Comparison of ENCODE assay signal across 12 mouse cellular contexts in the genomic region with DNA sequence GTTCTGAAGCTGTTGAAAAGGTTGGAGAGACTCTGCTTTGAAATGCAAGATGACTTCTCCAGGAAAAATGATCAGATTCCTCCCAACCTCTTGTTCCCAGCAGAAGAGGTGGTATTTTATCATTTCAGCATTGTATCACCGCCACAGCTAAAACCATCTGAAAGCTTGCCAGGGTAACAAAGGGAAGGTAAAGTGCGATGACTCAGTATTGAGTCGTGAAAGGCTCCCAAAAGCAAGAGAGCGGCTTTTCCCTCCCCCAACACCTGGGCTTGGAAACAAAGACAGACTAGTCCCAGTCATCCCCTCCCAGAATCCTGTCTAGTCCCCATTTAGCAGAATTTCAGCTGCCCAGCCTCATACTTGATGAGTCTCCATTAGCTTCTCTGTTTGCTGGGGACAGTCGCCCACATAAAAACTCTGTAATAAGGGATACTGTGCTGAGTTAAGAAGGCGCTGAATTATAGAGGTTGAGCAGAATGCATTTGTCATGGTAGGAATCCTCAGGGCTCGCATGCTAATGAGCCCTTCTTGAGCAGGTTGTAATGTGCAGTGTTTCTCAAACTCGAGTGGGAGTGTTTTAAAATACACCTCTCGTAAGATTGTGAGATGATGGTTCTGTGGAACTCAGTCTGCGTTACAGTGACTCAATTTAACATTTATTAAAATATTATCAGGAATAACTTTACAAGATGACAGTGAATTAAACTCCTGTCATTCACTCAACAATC.
A peak's percentile ranks its signal among the peaks of the same experiment; 100 is the strongest.
DNase-seq lines count a peak whose midpoint lies in the region; ATAC-seq and TF ChIP-seq lines count a peak whose summit lies in the region.
"Had no signal": no experiment of that assay in that cellular context is flagged by ENCODE, and none has a peak within 500 bp of the region (broad histone marks: within the 10 kb centered on the region; RNA-seq: fewer than 3 reads in every experiment).

No protein-coding gene starts in this region.

- H3K27ac ChIP-seq in intestine, embryonic 14.5 days (ENCODE audit: low read depth): no peak overlapping the region
- H3K27ac ChIP-seq in intestine, embryonic 15.5 days: no peak overlapping the region
- no peak overlapping the region for H3K27ac ChIP-seq in neural tube, embryonic 12.5 days
- H3K27ac ChIP-seq in embryonic facial prominence, embryonic 10.5 days (replicated peaks): 0 out of 2 replicates have a peak overlapping the region, but pooled peaks have one; percentile 41
- H3K27ac ChIP-seq in limb, embryonic 14.5 days (replicated peaks; ENCODE audit: low read depth, low read length): no peak overlapping the region
- H3K27ac ChIP-seq: liver, embryonic 13.5 days had no signal

- no peak overlapping the region for H3K4me3 ChIP-seq in intestine, embryonic 14.5 days (ENCODE audit: low read depth, low read length)
- no peak overlapping the region for H3K4me3 ChIP-seq in intestine, embryonic 15.5 days (replicated peaks)
- H3K4me3 ChIP-seq in neural tube, embryonic 12.5 days: no peak overlapping the region
- 0 out of 2 replicates have a peak overlapping the region, but pooled peaks have one; percentile 29 for H3K4me3 ChIP-seq in embryonic facial prominence, embryonic 10.5 days
- H3K4me3 ChIP-seq in limb, embryonic 14.5 days (replicated peaks; ENCODE audit: low read length): no peak overlapping the region
- H3K4me3 ChIP-seq: liver, embryonic 13.5 days had no signal

- no peak overlapping the region for H3K9ac ChIP-seq in intestine, embryonic 14.5 days (ENCODE audit: low read length)
- H3K9ac ChIP-seq in intestine, embryonic 15.5 days: no peak overlapping the region
- no peak overlapping the region for H3K9ac ChIP-seq in neural tube, embryonic 12.5 days
- H3K9ac ChIP-seq in limb, embryonic 14.5 days (ENCODE audit: low read depth, low read length, severe bottlenecking): no peak overlapping the region
- H3K9ac ChIP-seq: liver, embryonic 13.5 days had no signal

- ATAC-seq in intestine, embryonic 14.5 days (replicated peaks; ENCODE audit: low FRiP score, low TSS enrichment, low read depth): no peak
- no peak for ATAC-seq in intestine, embryonic 15.5 days
- ATAC-seq in neural tube, embryonic 12.5 days (ENCODE audit: low FRiP score, low read depth): no peak
- no peak for ATAC-seq in limb, embryonic 14.5 days (ENCODE audit: low FRiP score, low read depth)
- ATAC-seq: intestine, postnatal 0 days had no signal

- H3K4me2 ChIP-seq in intestine, embryonic 14.5 days (ENCODE audit: low read length): no peak overlapping the region
- H3K4me2 ChIP-seq in intestine, embryonic 15.5 days (replicated peaks): no peak overlapping the region
- H3K4me2 ChIP-seq in neural tube, embryonic 12.5 days (replicated peaks): 0 out of 2 replicates have a peak overlapping the region, but pooled peaks have one; percentile 25
- H3K4me2 ChIP-seq in limb, embryonic 14.5 days (replicated peaks; ENCODE audit: low read depth, low read length, severe bottlenecking): 0 out of 2 replicates have a peak overlapping the region, but pooled peaks have one; percentile 17
- H3K4me2 ChIP-seq: liver, embryonic 13.5 days had no signal

- no peak for TF ChIP-seq POLR2A in limb, embryonic 14.5 days (IDR thresholded peaks at IDR 0.05; ENCODE audit: borderline replicate concordance, extremely low read depth, insufficient read depth, insufficient read length)

- H3K27me3 ChIP-seq in intestine, embryonic 14.5 days (replicated peaks; ENCODE audit: control insufficient read depth, insufficient read depth, low read length): no peaks in the 10 kb centered on the region
- H3K27me3 ChIP-seq in intestine, embryonic 15.5 days (replicated peaks): no peaks in the 10 kb centered on the region
- H3K27me3 ChIP-seq in neural tube, embryonic 12.5 days (replicated peaks): no peaks in the 10 kb centered on the region
- no peaks in the 10 kb centered on the region for H3K27me3 ChIP-seq in embryonic facial prominence, embryonic 10.5 days (replicated peaks; ENCODE audit: low read depth, poor library complexity, severe bottlenecking)
- no peaks in the 10 kb centered on the region for H3K27me3 ChIP-seq in limb, embryonic 14.5 days (ENCODE audit: control insufficient read depth, insufficient read depth, low read length)
- H3K27me3 ChIP-seq: liver, embryonic 13.5 days had no signal

- DNase-seq in intestine, embryonic 14.5 days (ENCODE audit: low spot score): peak; percentile 47
- DNase-seq in neural tube, embryonic 10.5 days (ENCODE audit: extremely low spot score, low spot score): no peak
- DNase-seq in embryonic facial prominence, embryonic 10.5 days (ENCODE audit: low spot score): peak; percentile 6
- no peak for DNase-seq in limb, embryonic 14.5 days (ENCODE audit: low spot score)
- DNase-seq in gastrocnemius, adult 8-10 months (ENCODE audit: low spot score in 2 of 2): no peak
- DNase-seq: cerebellum, adult 8-10 months; heart, adult 18-20 months; liver, embryonic 13.5 days; lung, postnatal 4 days had no signal

- H3K4me1 ChIP-seq in intestine, embryonic 14.5 days (replicated peaks; ENCODE audit: control insufficient read depth, insufficient read depth, low read length): no peaks in the 10 kb centered on the region
- H3K4me1 ChIP-seq in intestine, embryonic 15.5 days (replicated peaks): no peaks in the 10 kb centered on the region
- H3K4me1 ChIP-seq in neural tube, embryonic 12.5 days: peaks cover 5% of the 10 kb centered on the region; the same call in 1 of the 2 replicates
- H3K4me1 ChIP-seq in embryonic facial prominence, embryonic 10.5 days: peaks cover 9% of the 10 kb centered on the region; the same call in 1 of the 2 replicates
- H3K4me1 ChIP-seq in limb, embryonic 14.5 days (ENCODE audit: control insufficient read depth, insufficient read depth, low read length): no peaks in the 10 kb centered on the region
- H3K4me1 ChIP-seq: liver, embryonic 13.5 days had no signal

- WGBS in intestine, embryonic 14.5 days: 48% methylated on average over 10 of the region's 10 CpGs
- 52% methylated on average over 10 of the region's 10 CpGs for WGBS in intestine, embryonic 15.5 days
- 42% methylated on average over 10 of the region's 10 CpGs for WGBS in neural tube, embryonic 12.5 days
- 38% methylated on average over 10 of the region's 10 CpGs for WGBS in embryonic facial prominence, embryonic 10.5 days
- WGBS in limb, embryonic 14.5 days: 44% methylated on average over 10 of the region's 10 CpGs

- H3K9me3 ChIP-seq in intestine, embryonic 14.5 days (ENCODE audit: control insufficient read depth, low read length): 0 out of 2 replicates have a peak, but pooled peaks cover 1% of the 10 kb centered on the region
- no peaks in the 10 kb centered on the region for H3K9me3 ChIP-seq in intestine, embryonic 15.5 days
- peaks cover 6% of the 10 kb centered on the region; the same call in 1 of the 2 replicates for H3K9me3 ChIP-seq in neural tube, embryonic 12.5 days
- H3K9me3 ChIP-seq in embryonic facial prominence, embryonic 10.5 days: peaks cover 3% of the 10 kb centered on the region; the same call in 1 of the 2 replicates
- H3K9me3 ChIP-seq in limb, embryonic 14.5 days (ENCODE audit: control insufficient read depth, low read length): no peaks in the 10 kb centered on the region
- H3K9me3 ChIP-seq: liver, embryonic 13.5 days had no signal

- no peaks in the 10 kb centered on the region for H3K36me3 ChIP-seq in intestine, embryonic 14.5 days (ENCODE audit: control insufficient read depth, insufficient read depth, low read length)
- H3K36me3 ChIP-seq in intestine, embryonic 15.5 days: no peaks in the 10 kb centered on the region
- H3K36me3 ChIP-seq in neural tube, embryonic 12.5 days: no peaks in the 10 kb centered on the region
- H3K36me3 ChIP-seq in embryonic facial prominence, embryonic 10.5 days (replicated peaks): no peaks in the 10 kb centered on the region
- no peaks in the 10 kb centered on the region for H3K36me3 ChIP-seq in limb, embryonic 14.5 days (ENCODE audit: control insufficient read depth, insufficient read depth, low read length)
- H3K36me3 ChIP-seq: liver, embryonic 13.5 days had no signal

Comparison
In these comparisons a context has a peak if more than half of its experiments do, and no peak if none do; other contexts are left out.
1. DNase-seq: peak in intestine, embryonic 14.5 days (single experiment) and embryonic facial prominence, embryonic 10.5 days (single experiment); none in neural tube, embryonic 10.5 days (single experiment), limb, embryonic 14.5 days (single experiment) and gastrocnemius, adult 8-10 months (0 of 2).
2. H3K4me2 ChIP-seq: peak in neural tube, embryonic 12.5 days (single experiment) and limb, embryonic 14.5 days (single experiment); none in intestine, embryonic 14.5 days (single experiment) and intestine, embryonic 15.5 days (single experiment).